Mouse (Mus musculus) sigmoid colon, adult 10 weeks (tissue): ENCODE measurements around the gene Tspan4. TPM values are rescaled to one million over a fixed set of nuclear protein-coding genes. Genes with fewer than 3 reads are reported as not detected.

Experiments used
- polyA plus RNA-seq: library from polyadenylated mRNA; stranded (reverse); fragments of 350-450 nt; fragmentation: Illumina TruSeq; extraction: RNeasy Lipid Tissue Mini Kit (QIAGEN cat#74804); gene quantifications from one replicate; pipeline ENCODE4 v1.2.3, GENCODE M21; 2014; ENCODE audit warnings: low read depth, low replicate concordance

The Tspan4 gene
- 0.79 TPM for polyA plus RNA-seq

DNA sequence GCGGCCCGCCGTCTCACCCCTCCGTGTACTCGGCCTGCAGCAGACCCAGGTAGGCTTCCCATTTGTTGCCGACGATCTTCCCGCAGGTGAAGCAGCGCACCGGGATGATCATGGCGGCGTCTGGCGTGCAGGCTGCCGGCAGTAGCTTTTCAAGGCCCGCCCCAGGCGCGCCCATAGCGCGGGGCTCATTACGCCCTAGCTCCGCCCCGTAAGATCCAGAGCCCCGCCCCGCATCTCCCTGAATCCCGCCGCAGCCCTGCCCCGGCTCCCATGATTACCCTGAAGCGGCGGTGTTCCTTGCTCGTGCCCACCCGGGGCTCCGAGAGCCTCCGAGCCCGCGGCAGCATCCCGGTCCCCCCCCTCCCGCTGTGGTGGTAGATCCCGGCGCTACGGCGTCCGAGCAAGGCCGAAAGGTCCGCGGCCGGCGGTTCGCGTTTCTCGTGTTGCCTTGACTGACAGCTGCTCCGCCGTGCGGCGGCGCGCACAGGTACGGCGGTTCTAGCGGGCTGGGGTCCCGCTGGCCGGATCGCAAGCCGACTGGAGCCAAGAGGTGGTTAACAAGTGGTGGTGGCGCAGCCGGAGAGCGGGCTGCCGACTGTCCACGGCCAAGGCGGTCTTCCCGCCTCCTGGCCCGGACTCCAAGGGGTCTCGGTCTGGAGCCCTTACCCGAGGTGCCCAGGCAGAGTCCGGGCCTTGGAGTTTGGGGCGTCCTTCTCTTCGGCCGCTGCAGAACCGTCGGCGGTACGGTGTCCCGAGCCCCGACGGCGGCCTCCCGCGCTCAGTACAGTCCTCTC is at the start of gene Tspan4, which contains the start of gene Polr2l:
Gene Tspan4 (plus strand): TSS at position 230 of the 794 bp plus-strand sequence.
Gene Polr2l (minus strand): TSS at position 122 of the 794 bp plus-strand sequence.

GRCm38 (mm10) chr7:141429310-141429709 is 45.7 kb upstream of the Tspan4 start, which contains the start of gene Cend1:
TSS of gene Cend1 (minus strand) at chr7:141429491.

GRCm38 (mm10) chr7:141437178-141438120 is 37.6 kb upstream of the Tspan4 start, which contains the start of gene Slc25a22:
TSS of gene Slc25a22 (minus strand) at chr7:141437892.

DNA sequence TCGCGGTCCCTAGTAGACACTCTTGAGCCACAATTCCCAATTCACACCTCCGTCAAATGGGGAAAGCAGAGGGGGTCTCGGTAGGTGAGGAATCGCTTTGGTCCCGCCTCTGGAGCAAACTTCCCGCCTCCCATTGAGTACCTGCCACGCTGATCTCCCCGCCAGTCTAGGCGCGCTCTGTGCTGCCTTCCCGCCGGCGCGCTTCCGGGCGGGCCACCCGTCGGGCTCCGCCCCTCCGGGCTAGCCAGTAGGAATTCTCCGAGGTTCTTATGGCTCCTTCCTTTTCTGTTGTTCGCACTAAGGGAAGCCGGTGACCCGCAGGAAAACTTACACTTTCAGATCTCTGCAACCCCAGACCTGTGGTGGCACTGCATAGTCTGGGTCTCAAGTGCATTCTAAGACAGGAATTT is 31.2 kb upstream of the Tspan4 start, which contains the start of gene Pidd1:
Gene Pidd1 (minus strand): TSS at position 198 of the 410 bp plus-strand sequence.

GRCm38 (mm10) chr7:141447110-141447991 is 27.7 kb upstream of the Tspan4 start, which contains the start of gene Rplp2:
TSS of gene Rplp2 (plus strand) at chr7:141447370.

GRCm38 (mm10) chr7:141454967-141455551 is 20.0 kb upstream of the Tspan4 start, which contains the start of gene Pnpla2:
TSS of gene Pnpla2 (plus strand) at chr7:141455198.

GRCm38 (mm10) chr7:141460391-141461113 is 14.5 kb upstream of the Tspan4 start, which contains the start of gene Cracr2b:
TSS of gene Cracr2b (plus strand) at chr7:141461094.

DNA sequence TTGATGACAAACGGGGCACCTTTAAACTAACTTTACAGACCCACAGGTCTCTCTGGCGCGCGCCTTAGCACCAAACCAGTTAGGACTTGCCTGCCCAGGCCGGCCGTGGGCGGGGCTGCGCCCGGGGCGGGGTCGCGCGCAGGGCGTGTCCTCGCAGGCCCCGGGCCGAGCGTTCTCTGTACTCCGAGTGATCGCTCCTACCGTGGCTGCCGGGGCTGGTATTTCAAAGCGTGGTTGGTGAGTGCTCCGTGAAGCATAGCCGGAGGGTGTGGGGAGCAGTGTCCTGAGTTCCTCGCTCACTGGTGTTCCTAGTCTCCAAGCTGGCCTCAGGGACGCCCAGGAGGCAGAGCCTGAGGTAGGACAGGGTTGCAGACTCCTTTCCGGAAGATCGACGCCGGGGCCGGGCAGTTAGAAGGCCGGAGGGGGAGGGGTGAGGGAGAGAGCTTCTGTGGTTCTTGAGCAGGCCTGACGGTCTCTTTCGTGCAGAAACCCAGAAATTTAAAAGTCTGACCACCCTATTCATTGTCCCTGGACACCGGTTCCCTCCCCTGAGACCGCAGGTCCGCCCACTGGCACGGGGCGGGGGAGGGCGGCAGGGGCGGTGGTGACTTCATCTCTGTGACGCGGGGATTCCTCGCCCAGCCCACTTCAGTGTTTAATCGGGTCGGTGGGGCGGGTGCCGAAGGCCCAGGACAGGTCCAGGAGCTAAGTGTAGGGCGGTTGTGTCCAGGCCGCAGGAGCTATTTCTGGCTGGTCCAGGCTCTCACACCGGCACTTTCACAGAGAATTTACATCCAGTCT is 7.6 kb upstream of the Tspan4 start, which contains the start of gene Cd151:
Gene Cd151 (plus strand): TSS at position 163 of the 801 bp plus-strand sequence.

DNA sequence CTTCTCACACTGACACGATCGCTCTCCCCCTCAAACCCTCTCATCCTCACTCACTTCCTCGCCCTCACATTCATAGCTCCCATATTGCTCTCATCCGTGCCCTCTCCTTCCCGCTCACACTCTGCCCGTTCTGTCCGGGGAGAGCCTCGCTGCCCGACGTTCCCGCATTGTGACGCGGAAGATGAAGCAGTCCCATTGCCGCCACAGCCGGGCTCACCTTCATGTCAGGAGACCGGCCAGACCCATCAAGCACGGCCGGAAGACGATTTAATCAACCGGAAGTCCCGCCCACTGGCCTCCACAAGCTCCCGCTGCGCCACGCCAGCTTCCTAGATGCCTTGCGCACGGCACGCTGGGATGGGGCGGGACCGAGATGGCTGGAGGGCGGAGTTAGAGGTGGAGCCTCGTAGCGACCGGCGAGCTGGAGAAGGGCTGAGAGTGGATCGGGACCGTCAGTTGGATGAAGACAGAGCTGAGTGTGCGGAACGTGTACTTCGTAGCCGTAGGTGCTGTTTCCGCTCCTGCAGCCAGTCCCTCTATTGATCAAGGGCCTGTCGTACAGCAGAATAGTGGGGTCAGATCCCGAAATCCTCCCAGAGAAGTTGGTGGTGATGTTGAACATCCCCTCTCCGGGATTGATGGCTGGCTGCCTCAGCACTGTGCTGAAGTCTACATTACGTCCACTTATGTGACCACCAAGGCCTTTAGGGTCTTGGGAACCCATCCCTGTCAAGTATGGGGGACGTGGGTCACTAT is 64.7 kb downstream of the Tspan4 start, which contains the start of gene Chid1:
Gene Chid1 (minus strand): TSS at position 302 of the 756 bp plus-strand sequence.

Other genes with a start within 250 kb of the Tspan4 start
- gene Phrf1, start 246.5 kb upstream of the Tspan4 start, polyA plus RNA-seq = 19.9 TPM
- gene Irf7, start 208.8 kb upstream of the Tspan4 start, polyA plus RNA-seq = 74.8 TPM
- 135 TPM for gene Cdhr5, start 198.5 kb upstream of the Tspan4 start, polyA plus RNA-seq
- gene Sct, start 196.1 kb upstream of the Tspan4 start, polyA plus RNA-seq = not detected
- gene Drd4, start 183.2 kb upstream of the Tspan4 start, polyA plus RNA-seq = not detected
- 1.6 TPM for gene Deaf1, start 147.6 kb upstream of the Tspan4 start, polyA plus RNA-seq
- 17.6 TPM for gene Tmem80, start 147.5 kb upstream of the Tspan4 start, polyA plus RNA-seq
- 14.2 TPM for gene Eps8l2, start 136.4 kb upstream of the Tspan4 start, polyA plus RNA-seq
- gene Taldo1, start 83.0 kb upstream of the Tspan4 start, polyA plus RNA-seq = 19.4 TPM
- gene Gatd1, start 61.1 kb upstream of the Tspan4 start, polyA plus RNA-seq = 10.9 TPM
- 1.3 TPM for gene Cend1, start 45.7 kb upstream of the Tspan4 start, polyA plus RNA-seq
- 1.7 TPM for gene Slc25a22, start 37.3 kb upstream of the Tspan4 start, polyA plus RNA-seq
- 0.28 TPM for gene Pidd1, start 31.2 kb upstream of the Tspan4 start, polyA plus RNA-seq
- 29.5 TPM for gene Rplp2, start 27.9 kb upstream of the Tspan4 start, polyA plus RNA-seq
- gene Pnpla2, start 20.0 kb upstream of the Tspan4 start, polyA plus RNA-seq = 3.7 TPM
- gene Cracr2b, start 14.1 kb upstream of the Tspan4 start, polyA plus RNA-seq = 1.9 TPM
- gene Cd151, start 7.8 kb upstream of the Tspan4 start, polyA plus RNA-seq = 35.4 TPM
- 0.79 TPM for gene Polr2l, start 108 bp upstream of the Tspan4 start, polyA plus RNA-seq
- gene Chid1, start 64.6 kb downstream of the Tspan4 start, polyA plus RNA-seq = 4.4 TPM
- 59.0 TPM for gene Ap2a2, start 86.9 kb downstream of the Tspan4 start, polyA plus RNA-seq
- 0.13 TPM for gene Muc6, start 180.1 kb downstream of the Tspan4 start, polyA plus RNA-seq
- 6,492 TPM for gene Muc2, start 215.1 kb downstream of the Tspan4 start, polyA plus RNA-seq